Mouse (Mus musculus) T-cell, adult 2 months (primary cell): ENCODE results near the gene Fam228b.
"Not testable (repeated sequence)": the region's sequence is repeated elsewhere in the genome, so short reads cannot be mapped to it uniquely, and the experiment has no call there.

ENCODE experiments used
- DNase-seq: peaks from one replicate; pipeline ENCODE4 v3.0.0; 2022; ENCODE audit warnings: low spot score

Fam228b gene

DNA sequence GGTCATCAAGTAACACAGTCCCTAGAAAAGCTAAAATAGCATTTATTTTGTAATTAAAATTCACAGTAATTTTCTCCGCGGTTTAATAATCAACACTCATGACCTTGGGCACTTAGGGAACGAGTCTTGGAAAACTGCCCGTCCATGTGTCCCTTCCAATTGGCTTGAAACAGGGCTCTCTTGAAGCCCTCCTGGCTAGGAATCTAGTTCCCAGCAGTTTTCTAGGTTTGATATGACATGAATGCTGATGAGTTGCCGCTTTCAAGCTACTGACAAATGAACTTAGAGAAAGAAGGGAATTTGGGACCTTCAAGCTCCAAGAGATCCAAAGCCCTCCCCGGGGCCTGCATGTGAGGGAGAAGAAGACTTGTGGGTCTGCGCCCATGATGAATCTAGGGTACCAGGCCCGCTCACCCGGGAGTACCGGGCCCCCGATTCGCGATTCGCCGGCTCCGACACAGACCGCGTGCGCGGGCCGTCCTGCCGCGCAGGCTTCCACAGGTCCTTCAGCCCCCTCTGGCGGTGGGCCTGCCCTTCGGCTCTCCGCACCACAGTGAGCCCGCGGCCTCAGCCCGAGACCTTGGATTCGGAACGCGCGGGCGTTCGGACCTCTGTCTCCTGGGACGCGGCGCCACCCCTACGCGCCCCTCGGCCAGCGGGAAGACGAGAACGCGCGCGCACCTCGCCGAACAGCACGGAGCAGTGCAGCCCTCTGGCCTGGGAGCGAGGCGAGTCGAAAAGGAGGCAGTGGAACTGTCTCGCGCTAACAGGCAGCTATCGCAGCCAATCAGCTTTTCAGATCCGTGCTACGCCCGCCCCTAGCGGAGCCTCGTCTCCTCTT, at the start of gene Fam228b, which contains the start of gene Pfn4:
Gene Fam228b (minus strand): TSS at position 776 of the 841 bp plus-strand sequence.
Gene Pfn4 (plus strand): TSS at position 531 of the 841 bp plus-strand sequence.
- peak; percentile 89 for DNase-seq

DNA sequence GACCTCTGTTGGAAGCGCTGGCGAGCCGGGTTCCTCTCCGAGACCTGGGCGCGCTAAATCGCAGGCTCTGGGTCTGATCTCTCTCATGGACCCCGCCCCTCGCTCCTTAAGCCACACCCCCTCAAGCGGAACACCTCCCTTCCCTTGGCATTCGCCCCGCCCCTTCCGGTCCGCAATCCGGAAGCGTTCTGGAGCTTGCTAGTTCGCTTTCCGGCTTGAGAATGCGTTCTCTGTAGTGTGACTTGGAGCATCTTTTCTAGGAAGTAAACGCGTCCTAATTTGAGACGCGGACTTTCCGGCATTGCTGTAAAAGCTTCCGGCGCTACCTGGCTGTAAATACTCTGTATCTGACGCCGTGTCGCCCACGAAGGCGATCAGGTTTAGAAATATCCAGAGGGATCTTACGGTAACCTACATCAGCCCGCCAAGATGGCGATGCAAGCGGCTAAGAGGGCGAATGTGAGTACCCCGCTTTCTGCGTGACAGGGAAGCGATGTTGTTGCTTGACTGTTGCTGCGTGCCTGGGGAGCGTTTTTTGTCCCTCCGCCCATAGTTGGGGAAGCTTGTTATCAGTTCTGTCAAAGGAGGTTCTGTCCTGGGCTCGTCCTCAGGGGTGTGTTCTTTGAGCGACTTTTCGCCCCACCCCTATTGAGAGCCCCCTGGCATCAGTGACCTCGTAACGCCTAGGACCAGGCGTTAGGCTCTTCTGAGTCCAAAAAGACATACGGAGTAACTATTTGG, 48.5 kb upstream of the Fam228b start, which contains the start of gene Sf3b6:
Gene Sf3b6 (plus strand): TSS at position 184 of the 741 bp plus-strand sequence.
- peak; percentile 98 for DNase-seq

DNA sequence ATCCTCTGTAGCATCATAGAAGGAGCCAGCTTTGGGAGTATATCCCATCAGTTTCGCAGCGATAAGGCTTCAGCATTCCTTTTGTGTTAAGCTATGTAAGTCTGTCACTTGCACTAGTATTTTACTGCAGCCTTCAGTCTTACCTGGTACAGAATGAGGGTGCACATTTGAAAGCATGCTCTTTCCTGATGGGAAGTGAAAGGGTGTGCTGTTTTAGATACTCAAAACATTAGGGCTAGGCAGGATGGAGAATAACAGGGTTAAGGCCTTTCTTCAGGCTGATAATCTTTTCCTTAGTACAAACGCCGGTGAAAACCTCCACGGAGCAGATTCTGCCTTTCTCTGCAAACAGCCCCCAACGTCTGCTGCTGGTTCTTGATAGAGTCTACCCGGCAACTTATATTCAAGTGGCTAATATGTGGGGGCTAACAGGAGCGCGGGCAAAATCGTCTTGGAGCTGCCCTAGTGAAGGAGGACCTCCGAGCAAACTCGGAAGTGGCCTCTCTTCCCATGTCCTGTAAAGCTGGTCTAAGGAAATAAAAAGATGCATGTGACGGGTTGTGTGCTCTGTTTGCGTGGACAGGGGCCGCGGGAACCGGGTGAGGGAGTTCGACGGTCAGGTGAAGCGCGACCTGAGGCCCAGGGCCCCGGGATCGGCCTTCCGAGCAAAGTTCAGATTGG, 47.8 kb upstream of the Fam228b start:
- DNase-seq, result no peak

DNA sequence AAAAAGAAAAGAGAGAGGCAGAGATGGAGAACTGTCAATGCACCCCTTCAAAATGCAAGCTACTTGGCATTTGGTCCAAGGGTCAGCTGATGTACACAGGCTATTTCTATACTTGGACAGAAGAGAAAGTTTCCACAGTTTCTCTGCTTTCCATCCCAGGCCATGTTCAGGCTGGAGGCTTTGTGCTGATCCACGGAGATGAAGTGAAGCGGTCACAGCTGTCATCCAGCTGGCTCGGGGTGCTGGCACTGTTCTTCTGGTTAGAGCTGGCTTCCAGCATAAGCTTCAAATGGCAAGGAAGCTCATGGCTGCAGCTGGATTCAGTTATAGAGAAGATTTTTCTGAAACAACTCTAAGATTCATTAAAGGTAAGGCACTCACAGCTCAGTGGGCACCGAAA, 44.6 kb upstream of the Fam228b start:
- DNase-seq, result no peak

DNA sequence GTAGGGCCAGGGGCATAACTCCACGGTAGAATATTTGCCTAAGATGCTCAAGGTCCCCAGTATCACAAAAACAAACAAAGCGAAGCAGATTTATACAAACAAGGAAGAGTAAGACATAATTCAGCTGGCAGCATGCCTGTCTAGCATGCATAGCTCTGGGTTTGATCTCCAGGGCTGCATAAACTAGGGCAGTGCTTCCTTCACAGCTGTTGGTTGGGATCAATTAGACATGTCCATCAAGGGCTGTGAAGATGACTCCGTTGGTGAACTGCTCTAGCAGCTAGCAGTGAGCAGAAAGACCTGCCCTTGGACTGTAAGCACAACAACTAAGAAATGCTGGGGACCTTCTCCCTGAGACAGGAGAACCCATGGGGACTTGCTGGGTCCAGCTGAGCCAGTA, 42.6 kb upstream of the Fam228b start:
- no peak for DNase-seq

DNA sequence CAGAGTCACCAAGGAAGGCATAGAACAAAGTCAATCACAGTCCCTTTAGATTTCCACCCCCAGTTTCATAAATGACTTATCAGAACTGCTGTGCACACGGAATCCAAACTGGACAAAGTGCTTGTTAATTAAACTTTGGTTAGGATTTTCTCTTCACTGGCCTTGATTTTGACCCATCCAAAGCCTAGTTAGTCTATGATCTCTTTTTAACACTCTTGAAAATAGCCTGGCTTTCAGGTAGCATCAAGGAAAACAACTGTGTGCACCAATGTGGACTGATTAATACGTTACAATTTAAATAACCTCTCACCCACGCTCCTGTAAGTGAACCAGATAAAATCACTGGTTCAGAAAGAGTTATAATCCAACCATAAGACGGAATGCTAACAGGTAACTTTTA, 42.0 kb upstream of the Fam228b start:
- DNase-seq, result no peak

DNA sequence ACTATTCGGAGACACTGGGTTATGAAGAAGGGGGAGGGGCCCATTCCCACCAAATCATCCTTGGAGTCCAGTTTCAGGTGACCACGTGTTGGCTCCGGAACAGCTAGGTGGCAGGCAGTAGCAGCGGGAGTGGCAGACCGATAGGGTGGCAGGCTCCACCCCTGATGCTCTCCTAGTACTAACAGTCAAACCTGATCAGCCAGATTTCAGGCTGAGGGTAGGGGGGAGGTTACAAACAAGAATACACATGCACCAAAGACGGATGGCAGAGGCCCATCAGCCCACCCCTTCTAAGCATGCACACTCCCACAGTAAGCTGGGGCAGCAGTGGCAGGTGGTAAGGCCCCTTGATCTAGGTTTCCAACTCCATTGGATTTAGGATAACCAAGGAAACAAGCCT, 28.4 kb upstream of the Fam228b start:
- DNase-seq, result not testable (repeated sequence)

DNA sequence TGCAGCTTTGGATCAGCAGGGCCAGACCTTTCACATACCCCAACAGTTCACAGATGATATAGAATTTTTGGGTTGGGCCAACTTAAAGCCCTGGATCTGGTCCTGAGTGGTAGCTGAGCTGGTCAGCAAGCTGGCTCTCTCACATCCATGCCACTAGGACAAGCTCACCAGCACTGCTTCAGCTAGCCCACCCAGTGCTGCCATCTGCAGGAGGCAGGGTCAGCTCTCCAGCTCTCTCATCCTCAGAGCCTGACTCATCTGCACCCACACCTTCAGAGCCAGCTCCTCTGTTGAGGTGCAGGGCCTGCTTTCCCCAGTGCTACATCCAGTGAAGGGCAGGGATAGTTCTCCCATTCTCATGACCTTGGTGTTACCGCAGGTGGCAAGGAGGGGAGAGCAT, 24.7 kb upstream of the Fam228b start:
- DNase-seq, result no peak

DNA sequence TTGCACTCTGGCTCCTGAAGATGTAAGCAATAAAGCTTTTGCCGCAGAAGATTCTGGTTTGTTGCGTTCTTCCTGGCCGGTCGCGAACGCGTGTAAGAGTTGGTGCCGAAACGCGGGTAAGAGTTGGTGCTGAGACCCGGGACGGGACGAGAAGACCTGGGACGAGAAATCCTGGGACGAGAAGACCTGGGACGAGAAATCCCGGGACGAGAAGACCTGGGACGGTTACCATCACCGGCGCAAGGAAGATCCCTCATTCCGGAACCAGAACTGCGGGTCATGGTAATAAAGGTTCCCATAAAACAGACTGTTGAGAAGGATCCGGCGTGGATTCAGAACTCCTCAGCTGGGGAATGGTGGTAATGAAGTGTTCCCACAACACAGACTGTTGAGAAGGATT, 19.1 kb upstream of the Fam228b start:
- not testable (repeated sequence) for DNase-seq

DNA sequence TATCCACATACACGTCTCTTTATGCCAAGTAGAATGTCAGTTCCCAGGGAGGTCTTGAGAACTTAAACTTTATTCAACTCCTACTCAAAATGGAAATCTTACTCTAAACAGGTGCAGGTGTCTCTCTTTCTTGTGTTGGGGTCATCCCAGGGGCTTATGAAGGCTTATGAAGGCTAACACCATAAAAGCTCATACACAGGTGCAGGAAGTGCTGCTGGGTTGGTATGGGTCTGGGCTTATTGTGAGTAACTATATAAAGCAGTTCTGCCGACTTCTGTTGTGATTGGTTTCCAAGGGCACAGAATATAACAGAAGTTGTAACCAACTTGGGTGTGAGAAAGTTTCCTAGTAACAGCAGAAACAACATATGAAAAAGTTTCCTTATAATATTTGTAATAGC, 15.4 kb upstream of the Fam228b start:
- no peak for DNase-seq

DNA sequence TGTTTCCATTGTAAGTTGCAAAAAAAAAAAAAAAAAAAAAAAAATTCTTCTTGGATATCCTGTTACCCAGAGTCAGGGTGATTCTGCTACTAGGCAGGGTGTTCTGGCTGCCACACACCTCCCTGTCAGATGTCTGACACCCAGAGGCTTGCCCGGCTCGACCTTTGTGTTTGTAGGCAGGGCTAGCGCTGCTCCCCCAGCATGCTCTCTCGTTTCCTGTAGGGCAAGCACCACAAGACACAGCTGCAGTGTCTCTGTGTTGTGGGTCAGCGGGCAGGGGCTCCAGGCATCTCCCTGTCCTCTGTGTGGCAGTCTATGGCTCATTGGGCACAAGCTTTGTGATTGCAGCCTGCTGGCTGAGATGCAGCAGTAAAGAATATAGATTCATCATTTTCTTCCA, 14.5 kb upstream of the Fam228b start:
- no peak for DNase-seq

DNA sequence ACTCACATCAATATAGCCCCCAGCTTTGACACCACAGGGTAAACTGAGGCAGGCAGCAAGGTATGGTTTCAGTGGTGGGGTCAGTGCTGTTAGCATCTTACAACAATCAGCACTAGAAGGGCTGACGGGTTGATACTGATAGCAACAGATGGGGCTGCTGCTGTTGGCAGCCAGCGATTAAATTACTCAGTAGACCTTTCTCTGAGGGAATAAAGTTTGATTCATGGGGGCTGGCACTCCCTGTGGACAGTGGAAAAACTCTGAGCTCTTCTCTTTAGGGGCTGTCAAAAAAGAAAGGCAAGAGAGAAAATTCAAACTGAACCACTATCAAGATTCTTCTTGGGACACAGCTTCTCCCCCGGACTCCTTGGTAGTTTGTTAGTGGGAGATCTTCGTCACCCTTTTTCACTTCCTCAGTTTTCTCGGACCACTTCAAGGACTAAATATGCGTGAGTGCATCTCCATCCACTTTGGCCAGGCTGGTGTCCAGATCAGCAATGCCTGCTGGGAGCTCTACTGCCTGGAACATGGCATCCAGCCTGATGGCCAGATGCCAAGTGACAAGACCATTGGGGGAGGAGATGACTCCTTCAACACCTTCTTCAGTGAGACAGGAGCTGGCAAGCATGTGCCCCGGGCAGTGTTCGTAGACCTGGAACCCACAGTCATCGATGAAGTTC, 12.8 kb upstream of the Fam228b start:
- DNase-seq, result not testable (repeated sequence)

DNA sequence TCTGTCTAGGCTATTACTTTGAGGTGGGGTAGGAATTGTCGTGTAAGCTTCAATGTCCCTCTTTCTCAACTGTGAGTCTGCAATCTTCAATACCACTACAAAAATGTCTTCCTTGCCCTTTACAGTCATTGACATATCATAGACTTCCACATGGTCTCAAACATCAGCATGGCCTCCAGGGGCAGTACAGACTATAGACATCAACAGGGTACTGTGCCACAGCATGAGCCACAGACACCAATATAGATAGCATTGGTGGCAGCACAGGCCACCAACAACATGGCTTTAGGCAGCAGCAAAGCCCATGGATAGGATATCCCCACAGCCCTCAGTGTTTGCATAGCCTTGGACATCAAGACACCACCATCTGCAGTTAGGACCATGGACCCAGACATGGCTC, 12.2 kb upstream of the Fam228b start:
- no peak for DNase-seq

DNA sequence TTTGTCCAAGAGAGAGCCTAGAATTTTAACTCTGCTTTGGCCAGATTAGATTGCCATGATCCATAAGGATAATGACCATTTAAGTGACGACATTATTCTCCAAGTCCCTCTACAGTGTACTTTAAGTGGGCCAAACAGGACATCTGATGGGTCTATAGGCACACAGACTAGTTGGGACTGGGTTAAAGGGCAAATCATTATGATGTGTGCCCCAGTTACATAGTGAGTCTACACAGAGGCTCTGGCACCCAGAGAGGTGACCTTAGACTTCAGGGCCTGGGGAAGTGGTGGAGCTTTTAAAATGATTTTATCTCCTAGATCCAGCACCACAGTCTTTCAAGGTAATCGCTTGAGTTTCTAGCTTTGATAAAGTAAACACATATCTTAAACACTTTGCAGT, 11.2 kb upstream of the Fam228b start:
- DNase-seq, result no peak

DNA sequence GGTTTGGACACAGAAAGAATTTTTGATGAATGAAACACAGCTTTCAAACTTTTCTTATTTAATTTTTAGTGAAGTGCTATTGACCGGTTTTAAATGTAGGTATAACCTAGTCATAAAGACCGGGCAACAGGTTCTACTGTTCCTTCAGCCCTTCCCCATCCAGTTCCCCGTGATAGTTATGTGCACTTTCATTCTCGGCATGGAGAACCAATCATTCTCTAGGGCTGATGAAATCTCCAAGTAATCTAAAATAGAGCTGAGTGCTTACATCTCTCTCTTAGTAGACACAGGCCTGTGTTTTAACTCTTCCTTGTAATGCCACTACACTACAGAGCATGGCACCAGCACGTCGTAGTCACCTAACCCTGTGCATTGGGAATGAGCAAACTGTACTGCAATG, 8.7 kb upstream of the Fam228b start:
- DNase-seq, result no peak

DNA sequence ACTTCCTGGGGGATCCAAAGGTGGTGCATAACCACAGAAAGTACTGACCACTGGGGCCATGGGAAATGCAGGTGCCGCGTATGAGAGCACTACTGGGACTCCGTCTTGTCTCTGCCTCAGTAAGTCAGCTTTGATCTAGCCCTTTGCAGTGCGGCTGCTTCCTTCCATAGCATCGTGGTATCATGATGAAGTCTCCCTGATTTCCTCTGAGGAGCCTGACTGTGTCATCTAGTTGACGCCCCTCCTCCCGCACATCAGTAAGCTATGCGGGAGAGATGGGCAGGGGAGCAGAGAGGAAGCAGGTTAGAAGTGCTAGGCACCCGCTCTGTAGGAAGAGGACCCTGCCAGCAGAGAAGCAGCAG, 6.5 kb upstream of the Fam228b start:
- peak; percentile 43 for DNase-seq

DNA sequence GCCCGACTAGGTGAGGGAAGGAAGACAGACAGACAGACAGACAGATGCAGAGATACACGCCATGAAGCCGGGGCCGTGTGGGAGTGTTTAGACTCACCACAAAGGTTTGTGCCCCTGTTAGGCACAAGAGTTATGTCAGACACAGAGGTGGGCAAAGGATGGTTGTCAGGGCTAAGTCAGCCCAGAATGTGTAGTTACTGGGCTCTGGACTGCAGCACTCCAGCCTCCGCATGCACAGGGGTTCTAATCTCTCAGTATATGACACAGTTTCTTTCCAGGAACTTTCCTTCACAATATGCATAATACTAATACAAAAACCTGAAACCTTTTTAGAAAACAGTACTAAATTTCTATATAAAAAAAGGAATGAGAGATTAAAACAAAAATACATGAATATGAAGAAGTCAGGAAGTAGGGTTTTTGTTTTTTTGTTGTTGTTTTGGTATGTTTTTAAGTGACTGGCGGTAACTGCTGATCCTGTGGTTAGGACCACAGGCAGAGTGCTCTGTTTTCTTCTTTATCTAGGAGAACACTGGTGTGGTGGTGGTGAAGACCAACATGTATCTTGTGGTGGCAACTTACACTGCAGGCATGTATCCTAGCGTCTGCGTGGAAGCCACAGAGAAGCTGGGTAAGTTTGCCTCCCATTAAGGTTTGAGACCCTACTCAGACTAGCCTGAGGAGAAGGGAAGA, 6.0 kb upstream of the Fam228b start:
- peak; percentile 13 for DNase-seq

DNA sequence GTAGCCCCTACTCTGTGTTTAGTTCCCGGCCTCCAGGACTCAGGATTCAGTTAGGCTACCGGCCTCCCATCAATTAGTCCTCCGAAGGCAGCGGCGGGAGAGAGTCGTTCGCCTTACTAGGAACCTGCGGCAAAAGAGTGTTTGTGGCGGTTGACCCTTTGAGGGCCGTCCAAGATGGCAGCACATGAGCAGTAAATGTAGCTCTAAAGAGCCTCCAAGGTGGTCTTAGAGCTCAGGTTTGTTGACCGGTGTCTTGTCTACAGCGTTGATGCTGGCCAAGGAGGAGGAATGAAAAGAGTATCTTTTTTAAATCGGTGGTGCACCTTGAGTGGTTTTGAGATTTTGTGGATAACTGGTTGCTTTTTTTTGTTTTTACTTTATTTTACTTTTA, 261 bp upstream of the Fam228b start:
- DNase-seq, result no peak

DNA sequence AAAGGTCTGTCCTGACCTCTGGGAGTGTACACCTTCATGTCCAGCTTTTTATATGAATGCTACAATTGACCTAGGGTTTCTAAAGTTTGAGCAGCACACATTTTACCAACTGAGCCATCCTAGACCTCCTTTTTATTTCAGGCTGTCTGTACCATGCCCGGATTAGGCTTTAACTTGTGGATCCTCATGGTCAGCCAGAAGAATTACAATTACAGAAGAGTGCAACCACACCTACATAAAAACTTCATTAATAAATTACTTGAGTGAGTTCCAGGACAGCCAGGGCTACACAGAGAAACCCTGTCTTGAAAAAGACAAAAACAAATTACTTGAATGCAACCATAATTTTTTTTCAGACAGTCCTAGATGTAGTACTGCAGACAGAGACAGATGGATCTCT, 12.0 kb downstream of the Fam228b start:
- no peak for DNase-seq

DNA sequence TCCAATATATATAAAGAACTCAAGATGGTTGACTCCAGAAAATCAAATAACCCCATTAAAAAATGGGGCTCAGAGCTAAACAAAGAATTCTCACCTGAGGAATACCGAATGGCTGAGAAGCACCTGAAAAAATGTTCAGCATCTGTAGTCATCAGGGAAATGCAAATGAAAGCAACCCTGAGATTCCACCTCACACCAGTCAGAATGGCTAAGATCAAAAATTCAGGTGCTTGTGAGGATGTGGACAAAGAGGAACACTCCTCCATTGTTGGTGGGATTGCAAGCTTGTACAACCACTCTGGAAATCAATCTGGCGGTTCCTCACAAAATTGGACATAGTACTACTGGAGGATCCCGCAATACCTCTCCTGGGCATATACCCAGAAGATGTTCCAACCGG, 14.6 kb downstream of the Fam228b start:
- DNase-seq, result not testable (repeated sequence)

DNA sequence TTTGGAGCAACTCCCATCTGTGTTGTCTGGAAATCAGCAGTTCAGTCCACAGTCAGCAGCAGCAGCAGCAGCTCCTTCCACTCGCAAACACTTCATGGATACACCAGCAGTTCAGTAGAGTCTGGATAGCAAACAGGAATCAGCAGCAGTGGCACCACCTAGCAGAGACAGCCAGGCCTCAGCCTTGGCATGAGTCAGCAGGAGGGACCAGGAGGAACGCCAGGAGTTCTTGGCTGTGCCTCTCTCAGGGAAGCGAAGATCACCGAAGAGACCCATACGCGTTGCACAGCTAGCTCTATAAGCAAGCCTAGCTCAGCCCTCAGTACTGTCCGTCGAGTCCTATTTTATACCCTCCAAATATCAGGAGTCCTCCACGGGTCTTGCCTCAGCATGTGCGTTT, 24.6 kb downstream of the Fam228b start:
- no peak for DNase-seq

DNA sequence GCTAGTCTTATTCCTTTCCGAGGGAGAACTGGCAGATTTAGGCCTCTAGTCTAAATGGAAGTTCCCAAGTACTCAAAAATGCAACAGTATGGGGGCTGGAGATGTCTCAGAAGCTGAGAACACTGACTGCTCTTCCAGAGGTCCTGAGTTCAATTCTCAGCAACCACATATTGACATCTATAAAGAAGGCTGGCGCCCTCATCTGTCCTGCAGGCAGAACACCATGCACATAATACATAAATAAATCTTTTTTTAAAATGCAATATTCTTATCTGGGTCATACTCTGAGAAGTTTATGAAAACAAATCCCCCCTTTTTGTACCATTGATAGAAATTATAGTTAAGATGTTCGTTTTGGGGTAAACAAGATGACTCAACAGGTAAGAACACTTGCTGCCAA, 26.9 kb downstream of the Fam228b start:
- DNase-seq, result no peak
